9 mouse cellular contexts compared by ENCODE assay signal in genomic region chr12:91551773-91552526, GRCm38 (mm10). TPM values are rescaled to one million over a fixed set of nuclear protein-coding genes. Genes with fewer than 3 reads are reported as not detected.
A peak's percentile ranks its signal among the peaks of the same experiment; 100 is the strongest.
DNase-seq lines count a peak whose midpoint lies in the region; ATAC-seq lines count a peak whose summit lies in the region.
"Had no signal": no experiment of that assay in that cellular context is flagged by ENCODE, and none has a peak within 500 bp of the region (broad histone marks: within the 10 kb centered on the region; RNA-seq: fewer than 3 reads in every experiment).

No protein-coding gene starts in this region.

- no peaks in the 10 kb centered on the region for H3K9me3 ChIP-seq in hindbrain, embryonic 15.5 days

- H3K4me2 ChIP-seq in hindbrain, embryonic 15.5 days = peak overlapping the region; percentile 30

- peak; percentile 46 for DNase-seq in MEL-GATA-1-ER (ENCODE audit: extremely low read depth, low read depth)
- peak; percentile 53 for DNase-seq in cerebellum, adult 11-12 months
- peak; percentile 64 to 66 for DNase-seq in frontal cortex, postnatal 14 days (ENCODE audit: low spot score in 2 of 2)
- DNase-seq in layer of hippocampus, postnatal 36 days = peak; percentile 74 to 80
- peak; percentile 72 to 85 for DNase-seq in lung, postnatal 4 days
- peak; percentile 20 for DNase-seq in skeletal muscle tissue, adult 2 months (ENCODE audit: low read depth, low spot score)
- no peak for DNase-seq in thymus, postnatal 10 days (ENCODE audit: low spot score in 2 of 2)

- H3K4me1 ChIP-seq in hindbrain, embryonic 15.5 days (replicated peaks) = peaks cover 9% of the 10 kb centered on the region; the same call in 1 of the 2 replicates

- no peaks in the 10 kb centered on the region for H3K27me3 ChIP-seq in hindbrain, embryonic 15.5 days

- peak; percentile 89 for ATAC-seq in hindbrain, embryonic 15.5 days (ENCODE audit: low FRiP score, low read depth)

- peaks cover 5% of the 10 kb centered on the region; the same call in 1 of the 2 replicates for H3K36me3 ChIP-seq in hindbrain, embryonic 15.5 days

- H3K27ac ChIP-seq in hindbrain, embryonic 15.5 days (replicated peaks) = no peak overlapping the region

- no peak overlapping the region for H3K4me3 ChIP-seq in hindbrain, embryonic 15.5 days
- H3K4me3 ChIP-seq: myocyte had no signal

- H3K9ac ChIP-seq in hindbrain, embryonic 15.5 days = no peak overlapping the region

- WGBS in hindbrain, embryonic 15.5 days = 30% methylated on average over 19 of the region's 19 CpGs

RNA-seq across cellular contexts. Expression of gene Gtf2a1, which starts 38.3 kb away (rescaled TPM):
- polyA plus RNA-seq in hindbrain, embryonic 15.5 days (2015; fragmentation: Nextera tagmentation; extraction: Ambion mirVana) = 55.2 and 57.8 TPM in 2 replicates
- 10 to 100 TPM; 52.8 to 55.7 TPM for total RNA-seq in layer of hippocampus, postnatal 36 days (2021)

Comparison
In these comparisons a context has a peak if more than half of its experiments do, and no peak if none do; other contexts are left out.
1. DNase-seq: peak in MEL-GATA-1-ER (single experiment), cerebellum, adult 11-12 months (single experiment), frontal cortex, postnatal 14 days (2 of 2), layer of hippocampus, postnatal 36 days (2 of 2), lung, postnatal 4 days (2 of 2) and skeletal muscle tissue, adult 2 months (single experiment); none in thymus, postnatal 10 days (0 of 2).